Mouse (Mus musculus): ENCODE data around the gene Ppp1r9b. TPM values are rescaled to one million over a fixed set of nuclear protein-coding genes. Genes with fewer than 3 reads are reported as not detected.

Gene Ppp1r9b
- polyA plus RNA-seq, 1 experiment from 2014 or later = 8.6 TPM

DNA sequence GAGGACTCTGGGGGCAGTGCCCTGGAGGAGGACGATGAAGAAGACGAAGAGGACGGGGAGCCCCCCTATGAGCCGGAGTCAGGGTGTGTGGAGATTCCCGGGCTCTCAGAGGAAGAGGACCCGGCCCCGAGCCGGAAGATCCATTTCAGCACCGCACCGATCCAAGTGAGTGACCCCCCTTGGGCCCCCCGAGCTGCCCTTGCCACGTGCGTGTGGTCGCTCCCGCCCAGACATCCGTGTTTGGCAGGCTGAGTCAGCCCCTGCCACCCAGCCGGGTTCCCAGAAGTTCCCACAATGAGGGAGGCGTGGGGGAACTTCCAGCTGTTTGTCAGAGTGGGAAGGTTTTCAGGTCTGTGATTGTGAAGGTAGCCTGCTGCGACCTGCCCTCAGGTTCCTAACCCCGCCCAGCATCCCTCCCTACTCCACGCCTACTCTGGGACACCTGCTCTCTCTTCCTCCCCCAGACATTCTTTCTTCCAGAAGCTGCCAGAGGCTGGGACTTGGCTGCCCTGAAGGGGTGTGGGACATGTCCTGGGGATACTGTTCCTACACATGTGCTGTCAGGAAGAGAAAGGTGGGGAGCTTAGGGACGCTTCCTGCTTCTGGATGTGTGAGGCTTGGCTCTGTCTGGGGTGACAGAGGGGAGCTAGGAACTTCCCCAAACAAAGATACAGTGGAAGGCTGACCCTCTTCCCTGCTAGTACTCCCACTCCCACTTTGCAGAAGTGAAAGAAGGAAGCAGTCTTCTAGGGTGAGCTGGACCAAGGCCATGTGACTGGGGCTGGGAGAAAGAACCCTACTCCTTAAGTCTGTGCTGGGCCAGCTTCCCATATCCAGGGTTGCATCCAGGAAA, 2.1 kb downstream of the Ppp1r9b start:
- Histone ChIP-seq H3K4me2 (ENCODE audit: low read length) (peak overlapping the region; percentile 96), H3K36me3 (ENCODE audit: control insufficient read depth, insufficient read depth, low read length) (peaks cover 39% of the 10 kb centered on the region), H3K27ac (replicated peaks in 1 of 2; ENCODE audit: control insufficient read depth in 1 of 2, insufficient read depth in 1 of 2, low read depth in 2 of 2, low read length in 2 of 2) (peak overlapping the region in 1 of 2 experiments; percentile 93; a peak in 2 of 4 replicates), H3K9me3 (ENCODE audit: control insufficient read depth, low read length) (no peaks in the 10 kb centered on the region), H3K4me1 (ENCODE audit: control insufficient read depth in 2 of 2, insufficient read depth in 2 of 2, low read length in 2 of 2) (peaks cover 43 to 65% of the 10 kb centered on the region in 2 experiments), H3K27me3 (ENCODE audit: control insufficient read depth, insufficient read depth, low read length) (no peaks in the 10 kb centered on the region), H3K4me3 (ENCODE audit: control insufficient read depth in 1 of 2, insufficient read depth in 1 of 2, low read depth in 1 of 2, low read length in 2 of 2) (peak overlapping the region; percentile 84 to 86), H3K9ac (ENCODE audit: low read length) (peak overlapping the region; percentile 94)
- no peak for ATAC-seq (ENCODE audit: insufficient number of reproducible peaks, insufficient read depth, low FRiP score, low read depth)
- WGBS = 4% methylated on average over 22 of the region's 22 CpGs

- WGBS = 20% methylated on average over 10 of the region's 10 CpGs
- H3K9me3 ChIP-seq (ENCODE audit: control insufficient read depth, low read length) = no peaks in the 10 kb centered on the region
- H3K4me1 ChIP-seq (ENCODE audit: control insufficient read depth in 2 of 2, insufficient read depth in 2 of 2, low read length in 2 of 2) = peaks cover 34 to 56% of the 10 kb centered on the region in 2 experiments
- H3K4me3 ChIP-seq (ENCODE audit: control insufficient read depth in 1 of 2, insufficient read depth in 1 of 2, low read depth in 1 of 2, low read length in 2 of 2) = peak overlapping the region; percentile 84 to 86
- no peaks in the 10 kb centered on the region for H3K27me3 ChIP-seq (ENCODE audit: control insufficient read depth, insufficient read depth, low read length)
- H3K27ac ChIP-seq (replicated peaks in 1 of 2; ENCODE audit: control insufficient read depth in 1 of 2, insufficient read depth in 1 of 2, low read depth in 2 of 2, low read length in 2 of 2) = peak overlapping the region in 1 of 2 experiments; percentile 93; a peak in 2 of 4 replicates
- peaks cover 53% of the 10 kb centered on the region for H3K36me3 ChIP-seq (ENCODE audit: control insufficient read depth, insufficient read depth, low read length)
- peak overlapping the region; percentile 94 for H3K9ac ChIP-seq (ENCODE audit: low read length)
- no peak for ATAC-seq (ENCODE audit: insufficient number of reproducible peaks, insufficient read depth, low FRiP score, low read depth)
- peak overlapping the region; percentile 96 for H3K4me2 ChIP-seq (ENCODE audit: low read length)
Observed at GRCm38 (mm10) chr11:94994208-94994814, 3.5 kb downstream of the Ppp1r9b start.

GRCm38 (mm10) chr11:94994947-94995772, 4.3 kb downstream of the Ppp1r9b start:
- Histone ChIP-seq H3K36me3 (ENCODE audit: control insufficient read depth, insufficient read depth, low read length) (peaks cover 61% of the 10 kb centered on the region), H3K27me3 (ENCODE audit: control insufficient read depth, insufficient read depth, low read length) (no peaks in the 10 kb centered on the region), H3K27ac (replicated peaks in 1 of 2; ENCODE audit: control insufficient read depth in 1 of 2, insufficient read depth in 1 of 2, low read depth in 2 of 2, low read length in 2 of 2) (peak overlapping the region in 1 of 2 experiments; percentile 93; a peak in 1 of 4 replicates), H3K4me3 (ENCODE audit: control insufficient read depth in 1 of 2, insufficient read depth in 1 of 2, low read depth in 1 of 2, low read length in 2 of 2) (peak overlapping the region in 1 of 2 experiments; percentile 84; a peak in 2 of 4 replicates), H3K9me3 (ENCODE audit: control insufficient read depth, low read length) (no peaks in the 10 kb centered on the region), H3K4me1 (ENCODE audit: control insufficient read depth in 2 of 2, insufficient read depth in 2 of 2, low read length in 2 of 2) (peaks cover 29 to 52% of the 10 kb centered on the region in 2 experiments), H3K4me2 (ENCODE audit: low read length) (peak overlapping the region; percentile 96), H3K9ac (ENCODE audit: low read length) (peak overlapping the region; percentile 94)
- ATAC-seq (ENCODE audit: insufficient number of reproducible peaks, insufficient read depth, low FRiP score, low read depth) = no peak
- WGBS = 89% methylated on average over 11 of the region's 11 CpGs

- H3K4me1 ChIP-seq (ENCODE audit: control insufficient read depth in 2 of 2, insufficient read depth in 2 of 2, low read length in 2 of 2) = peaks cover 33 to 57% of the 10 kb centered on the region in 2 experiments
- no peak for ATAC-seq (ENCODE audit: insufficient number of reproducible peaks, insufficient read depth, low FRiP score, low read depth)
- 81% methylated on average over 8 of the region's 8 CpGs for WGBS
- peak overlapping the region; percentile 96 for H3K4me2 ChIP-seq (ENCODE audit: low read length)
- no peak overlapping the region for H3K9ac ChIP-seq (ENCODE audit: low read length)
- H3K4me3 ChIP-seq (ENCODE audit: control insufficient read depth in 1 of 2, insufficient read depth in 1 of 2, low read depth in 1 of 2, low read length in 2 of 2) = no peak overlapping the region
- H3K27me3 ChIP-seq (ENCODE audit: control insufficient read depth, insufficient read depth, low read length) = no peaks in the 10 kb centered on the region
- peaks cover 67% of the 10 kb centered on the region for H3K36me3 ChIP-seq (ENCODE audit: control insufficient read depth, insufficient read depth, low read length)
- H3K9me3 ChIP-seq (ENCODE audit: control insufficient read depth, low read length) = no peaks in the 10 kb centered on the region
- H3K27ac ChIP-seq (replicated peaks in 1 of 2; ENCODE audit: control insufficient read depth in 1 of 2, insufficient read depth in 1 of 2, low read depth in 2 of 2, low read length in 2 of 2) = no peak overlapping the region
Observed at GRCm38 (mm10) chr11:94996101-94996500, 5.3 kb downstream of the Ppp1r9b start.

- H3K4me1 ChIP-seq (ENCODE audit: control insufficient read depth in 2 of 2, insufficient read depth in 2 of 2, low read length in 2 of 2) = peaks cover 34 to 61% of the 10 kb centered on the region in 2 experiments
- peaks cover 76% of the 10 kb centered on the region for H3K36me3 ChIP-seq (ENCODE audit: control insufficient read depth, insufficient read depth, low read length)
- 87% methylated on average over 6 of the region's 6 CpGs for WGBS
- H3K4me2 ChIP-seq (ENCODE audit: low read length) = no peak overlapping the region
- H3K9me3 ChIP-seq (ENCODE audit: control insufficient read depth, low read length) = no peaks in the 10 kb centered on the region
- H3K27me3 ChIP-seq (ENCODE audit: control insufficient read depth, insufficient read depth, low read length) = no peaks in the 10 kb centered on the region
- no peak overlapping the region for H3K4me3 ChIP-seq (ENCODE audit: control insufficient read depth in 1 of 2, insufficient read depth in 1 of 2, low read depth in 1 of 2, low read length in 2 of 2)
- no peak overlapping the region for H3K9ac ChIP-seq (ENCODE audit: low read length)
- no peak overlapping the region for H3K27ac ChIP-seq (replicated peaks in 1 of 2; ENCODE audit: control insufficient read depth in 1 of 2, insufficient read depth in 1 of 2, low read depth in 2 of 2, low read length in 2 of 2)
- no peak for ATAC-seq (ENCODE audit: insufficient number of reproducible peaks, insufficient read depth, low FRiP score, low read depth)
Observed at GRCm38 (mm10) chr11:94996984-94997383, 6.1 kb downstream of the Ppp1r9b start.

DNA sequence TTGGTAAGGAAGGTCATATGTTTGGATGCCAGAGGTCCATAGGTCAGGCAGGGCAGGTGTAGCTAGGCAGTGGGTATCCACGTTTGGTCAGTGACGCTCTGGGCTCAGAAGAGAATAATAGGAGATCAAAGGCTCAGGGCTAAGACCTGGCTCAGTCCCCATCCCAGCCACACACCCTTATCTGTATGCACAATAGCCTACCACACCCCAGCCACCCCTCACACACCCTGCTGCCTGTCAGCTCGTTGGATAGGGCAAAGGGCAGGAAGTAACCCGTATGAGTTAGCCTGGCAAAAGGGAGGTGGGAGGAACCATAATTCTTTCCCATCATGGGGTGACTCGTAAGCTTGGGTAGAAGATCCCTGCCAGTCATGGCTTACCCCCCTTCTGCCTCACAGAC, 6.8 kb downstream of the Ppp1r9b start:
- Histone ChIP-seq H3K4me1 (ENCODE audit: control insufficient read depth in 2 of 2, insufficient read depth in 2 of 2, low read length in 2 of 2) (peaks cover 34 to 59% of the 10 kb centered on the region in 2 experiments), H3K27me3 (ENCODE audit: control insufficient read depth, insufficient read depth, low read length) (no peaks in the 10 kb centered on the region), H3K4me2 (ENCODE audit: low read length) (no peak overlapping the region), H3K9me3 (ENCODE audit: control insufficient read depth, low read length) (no peaks in the 10 kb centered on the region), H3K36me3 (ENCODE audit: control insufficient read depth, insufficient read depth, low read length) (peaks cover 82% of the 10 kb centered on the region), H3K4me3 (ENCODE audit: control insufficient read depth in 1 of 2, insufficient read depth in 1 of 2, low read depth in 1 of 2, low read length in 2 of 2) (no peak overlapping the region), H3K9ac (ENCODE audit: low read length) (no peak overlapping the region), H3K27ac (replicated peaks in 1 of 2; ENCODE audit: control insufficient read depth in 1 of 2, insufficient read depth in 1 of 2, low read depth in 2 of 2, low read length in 2 of 2) (no peak overlapping the region)
- 62% methylated on average over 5 of the region's 5 CpGs for WGBS
- no peak for ATAC-seq (ENCODE audit: insufficient number of reproducible peaks, insufficient read depth, low FRiP score, low read depth)

- WGBS = 80% methylated on average over 15 of the region's 16 CpGs
- Histone ChIP-seq H3K4me1 (ENCODE audit: control insufficient read depth in 2 of 2, insufficient read depth in 2 of 2, low read length in 2 of 2) (peaks cover 32 to 55% of the 10 kb centered on the region in 2 experiments), H3K36me3 (ENCODE audit: control insufficient read depth, insufficient read depth, low read length) (peaks cover 87% of the 10 kb centered on the region), H3K9me3 (ENCODE audit: control insufficient read depth, low read length) (no peaks in the 10 kb centered on the region), H3K4me2 (ENCODE audit: low read length) (no peak overlapping the region), H3K9ac (ENCODE audit: low read length) (no peak overlapping the region), H3K27me3 (ENCODE audit: control insufficient read depth, insufficient read depth, low read length) (no peaks in the 10 kb centered on the region), H3K4me3 (ENCODE audit: control insufficient read depth in 1 of 2, insufficient read depth in 1 of 2, low read depth in 1 of 2, low read length in 2 of 2) (no peak overlapping the region), H3K27ac (replicated peaks in 1 of 2; ENCODE audit: control insufficient read depth in 1 of 2, insufficient read depth in 1 of 2, low read depth in 2 of 2, low read length in 2 of 2) (no peak overlapping the region)
- ATAC-seq (ENCODE audit: insufficient number of reproducible peaks, insufficient read depth, low FRiP score, low read depth) = no peak
Observed at GRCm38 (mm10) chr11:94998041-94998531, 7.3 kb downstream of the Ppp1r9b start.
